Mouse (Mus musculus): ENCODE measurements around the gene Yes1. TPM values are rescaled to one million over a fixed set of nuclear protein-coding genes. Genes with fewer than 3 reads are reported as not detected.
"Not testable (repeated sequence)": the region's sequence is repeated elsewhere in the genome, so short reads cannot be mapped to it uniquely, and the experiment has no call there.

The Yes1 gene
- polyA plus RNA-seq, 1 experiment from 2014 or later = 35.7 TPM

DNA sequence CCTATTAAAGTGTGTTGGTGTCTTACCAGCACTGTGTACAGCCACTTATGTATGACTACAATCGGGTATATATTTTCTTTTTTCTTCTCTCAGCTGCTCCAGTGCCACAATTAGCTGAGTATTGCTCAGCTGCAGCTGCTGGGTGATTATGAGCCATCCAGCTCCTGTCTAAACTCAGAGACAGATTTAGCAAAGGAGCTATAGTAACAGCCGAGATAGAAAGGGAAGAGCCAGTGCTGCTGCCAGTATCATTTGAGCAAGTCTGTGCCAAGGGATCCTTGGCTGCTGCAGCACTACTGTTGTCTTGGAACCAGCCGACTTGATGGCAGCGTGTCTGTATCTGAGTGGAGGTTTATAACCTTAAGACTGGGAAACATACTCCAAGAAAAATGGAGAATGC lies 3.7 kb downstream of the Yes1 start:
- Histone ChIP-seq H3K9me3 (no peaks in the 10 kb centered on the region), H3K4me3 (no peak overlapping the region), H3K27me3 (no peaks in the 10 kb centered on the region), H3K4me1 (peaks cover 12% of the 10 kb centered on the region; the same call in 1 of the 2 replicates), H3K27ac (0 out of 2 replicates have a peak overlapping the region, but pooled peaks have one; percentile 1), H3K36me3 (no peaks in the 10 kb centered on the region), H3K4me2 (replicated peaks) (no peak overlapping the region), H3K9ac (peak overlapping the region; percentile 25; the same call in 1 of the 2 replicates)
- no peak for ATAC-seq (ENCODE audit: low FRiP score, low read depth)
- WGBS = 77% methylated on average over 4 of the region's 4 CpGs

GRCm38 (mm10) chr5:32616489-32616888 lies 5.5 kb downstream of the Yes1 start:
- not testable (repeated sequence) for ATAC-seq (ENCODE audit: low FRiP score, low read depth); H3K27me3 ChIP-seq; H3K4me2 ChIP-seq (replicated peaks); H3K9ac ChIP-seq; H3K36me3 ChIP-seq; H3K27ac ChIP-seq; H3K4me3 ChIP-seq; H3K9me3 ChIP-seq
- peaks cover 12% of the 10 kb centered on the region; the same call in 1 of the 2 replicates for H3K4me1 ChIP-seq
- WGBS = 90% methylated on average over 7 of the region's 7 CpGs

GRCm38 (mm10) chr5:32617851-32618250 lies 6.9 kb downstream of the Yes1 start:
- H3K4me2 ChIP-seq (replicated peaks) = no peak overlapping the region
- 90% methylated on average over 1 of the region's 1 CpGs for WGBS
- H3K4me1 ChIP-seq = peaks cover 6% of the 10 kb centered on the region; the same call in 1 of the 2 replicates
- no peak for ATAC-seq (ENCODE audit: low FRiP score, low read depth)
- H3K36me3 ChIP-seq = no peaks in the 10 kb centered on the region
- no peak overlapping the region for H3K27ac ChIP-seq
- H3K27me3 ChIP-seq = no peaks in the 10 kb centered on the region
- H3K9ac ChIP-seq = no peak overlapping the region
- no peak overlapping the region for H3K4me3 ChIP-seq
- H3K9me3 ChIP-seq = no peaks in the 10 kb centered on the region

GRCm38 (mm10) chr5:32623649-32624048 lies 12.7 kb downstream of the Yes1 start:
- Histone ChIP-seq H3K27ac (no peak overlapping the region), H3K9me3 (no peaks in the 10 kb centered on the region), H3K27me3 (no peaks in the 10 kb centered on the region), H3K4me2 (replicated peaks) (no peak overlapping the region), H3K4me1 (no peaks in the 10 kb centered on the region), H3K4me3 (no peak overlapping the region), H3K9ac (no peak overlapping the region), H3K36me3 (no peaks in the 10 kb centered on the region; the same call in 1 of the 2 replicates)
- no peak for ATAC-seq (ENCODE audit: low FRiP score, low read depth)

DNA sequence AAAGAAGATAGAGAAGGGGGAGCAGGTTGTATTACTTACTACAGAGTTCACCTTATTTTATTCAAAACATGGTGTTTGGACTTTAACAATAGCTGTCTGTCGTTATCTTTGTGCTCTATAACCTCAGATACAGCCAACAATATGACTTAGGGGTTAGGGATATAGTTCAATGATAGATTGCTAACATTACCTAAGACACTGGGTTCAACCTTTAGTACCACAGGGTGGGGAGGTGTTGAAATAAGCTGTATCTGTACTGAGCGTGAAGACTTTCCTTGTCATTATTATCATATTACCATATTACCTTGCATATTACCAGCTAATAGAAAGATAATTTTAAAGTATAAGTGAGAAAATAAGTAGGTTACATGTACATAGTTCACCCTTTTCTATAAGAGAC lies 13.8 kb downstream of the Yes1 start:
- no peaks in the 10 kb centered on the region for H3K9me3 ChIP-seq
- no peak overlapping the region for H3K27ac ChIP-seq
- ATAC-seq (ENCODE audit: low FRiP score, low read depth) = no peak
- H3K9ac ChIP-seq = no peak overlapping the region
- no peaks in the 10 kb centered on the region for H3K4me1 ChIP-seq
- no peak overlapping the region for H3K4me3 ChIP-seq
- no peaks in the 10 kb centered on the region; the same call in 1 of the 2 replicates for H3K36me3 ChIP-seq
- no peak overlapping the region for H3K4me2 ChIP-seq (replicated peaks)
- H3K27me3 ChIP-seq = no peaks in the 10 kb centered on the region
- 96% methylated on average over 2 of the region's 2 CpGs for WGBS

GRCm38 (mm10) chr5:32633185-32633584 lies 22.2 kb downstream of the Yes1 start:
- no peak for ATAC-seq (ENCODE audit: low FRiP score, low read depth)
- H3K27ac ChIP-seq = no peak overlapping the region
- no peaks in the 10 kb centered on the region for H3K4me1 ChIP-seq
- H3K27me3 ChIP-seq = no peaks in the 10 kb centered on the region
- H3K9me3 ChIP-seq = no peaks in the 10 kb centered on the region
- no peak overlapping the region for H3K4me2 ChIP-seq (replicated peaks)
- no peak overlapping the region for H3K9ac ChIP-seq
- H3K4me3 ChIP-seq = no peak overlapping the region
- H3K36me3 ChIP-seq = peaks cover 8% of the 10 kb centered on the region; the same call in 1 of the 2 replicates

GRCm38 (mm10) chr5:32657386-32657785 lies 46.4 kb downstream of the Yes1 start:
- Histone ChIP-seq H3K9ac (no peak overlapping the region), H3K27ac (no peak overlapping the region), H3K27me3 (no peaks in the 10 kb centered on the region), H3K9me3 (no peaks in the 10 kb centered on the region), H3K4me2 (replicated peaks) (no peak overlapping the region), H3K36me3 (peaks cover 36% of the 10 kb centered on the region), H3K4me3 (no peak overlapping the region), H3K4me1 (no peaks in the 10 kb centered on the region)
- 46% methylated on average over 1 of the region's 1 CpGs for WGBS
- ATAC-seq (ENCODE audit: low FRiP score, low read depth) = no peak

DNA sequence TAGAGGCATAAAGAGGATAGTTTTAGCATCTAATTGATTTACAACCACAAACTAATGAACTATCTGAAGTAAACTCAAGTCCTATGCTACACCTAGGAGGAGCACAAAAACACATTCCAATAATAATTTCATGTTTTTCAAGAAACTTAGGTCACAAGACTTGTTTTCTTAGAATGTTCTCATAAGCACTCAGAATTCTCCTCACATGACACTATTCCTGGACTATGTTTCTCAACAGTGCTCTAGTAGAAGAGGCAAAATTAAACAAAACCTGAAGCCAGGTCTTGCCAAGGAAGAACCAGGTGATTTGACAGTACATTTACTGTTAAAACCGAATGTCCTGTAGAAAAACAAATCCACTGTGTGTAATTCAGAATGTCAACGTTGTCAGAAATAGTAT lies 71.5 kb downstream of the Yes1 start:
- no peak for ATAC-seq (ENCODE audit: low FRiP score, low read depth)
- no peak overlapping the region for H3K4me2 ChIP-seq (replicated peaks)
- no peak overlapping the region for H3K4me3 ChIP-seq
- no peaks in the 10 kb centered on the region for H3K27me3 ChIP-seq
- 82% methylated on average over 2 of the region's 2 CpGs for WGBS
- no peak overlapping the region for H3K9ac ChIP-seq
- H3K4me1 ChIP-seq = no peaks in the 10 kb centered on the region
- H3K36me3 ChIP-seq = peaks cover 17% of the 10 kb centered on the region
- H3K9me3 ChIP-seq = no peaks in the 10 kb centered on the region
- no peak overlapping the region for H3K27ac ChIP-seq

- Histone ChIP-seq H3K9me3 (no peaks in the 10 kb centered on the region), H3K27me3 (no peaks in the 10 kb centered on the region), H3K9ac (no peak overlapping the region), H3K36me3 (no peaks in the 10 kb centered on the region), H3K4me2 (replicated peaks) (no peak overlapping the region), H3K27ac (no peak overlapping the region), H3K4me1 (no peaks in the 10 kb centered on the region), H3K4me3 (no peak overlapping the region)
- no peak for ATAC-seq (ENCODE audit: low FRiP score, low read depth)
- WGBS = 58% methylated on average over 2 of the region's 2 CpGs
These were observed 82.4 kb downstream of the Yes1 start for GRCm38 (mm10) chr5:32693411-32693810.

GRCm38 (mm10) chr5:32697208-32697867 lies 86.4 kb downstream of the Yes1 start:
- H3K9ac ChIP-seq = no peak overlapping the region
- no peaks in the 10 kb centered on the region for H3K4me1 ChIP-seq
- ATAC-seq (ENCODE audit: low FRiP score, low read depth) = no peak
- H3K4me3 ChIP-seq = no peak overlapping the region
- WGBS = 77% methylated on average over 5 of the region's 5 CpGs
- no peak overlapping the region for H3K4me2 ChIP-seq (replicated peaks)
- H3K9me3 ChIP-seq = no peaks in the 10 kb centered on the region
- H3K27ac ChIP-seq = no peak overlapping the region
- H3K27me3 ChIP-seq = no peaks in the 10 kb centered on the region
- H3K36me3 ChIP-seq = no peaks in the 10 kb centered on the region

DNA sequence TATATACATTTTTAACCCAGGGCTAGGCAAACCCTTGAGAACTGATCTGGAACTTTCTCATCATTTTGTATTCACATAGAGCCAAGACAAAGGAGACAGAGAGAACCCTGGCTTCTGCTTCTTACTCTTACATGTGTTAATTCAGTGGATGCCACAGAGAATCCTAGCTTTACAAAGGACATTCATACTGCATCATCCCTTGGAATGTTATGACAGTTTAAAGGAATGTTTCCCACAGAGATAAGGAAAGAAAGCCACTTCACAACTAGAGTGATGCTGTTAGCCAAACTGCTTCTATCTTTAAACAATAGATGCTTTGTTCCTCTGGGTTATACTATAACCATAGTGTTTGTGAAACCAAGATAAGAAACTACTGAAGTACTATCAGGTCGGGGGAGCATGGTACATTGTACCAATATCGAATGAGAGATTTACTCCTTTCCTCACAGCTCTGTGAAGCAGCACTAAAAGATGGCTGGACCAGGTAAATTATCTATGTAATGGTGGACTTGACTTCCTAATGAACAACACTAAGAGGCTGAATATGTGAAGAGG lies 95.3 kb downstream of the Yes1 start:
- 77% methylated on average over 2 of the region's 2 CpGs for WGBS

GRCm38 (mm10) chr5:32711485-32711884 lies 100.5 kb downstream of the Yes1 start:
- Histone ChIP-seq H3K4me3 (no peak overlapping the region), H3K4me2 (replicated peaks) (no peak overlapping the region), H3K4me1 (peaks cover 9% of the 10 kb centered on the region; the same call in 1 of the 2 replicates), H3K9me3 (no peaks in the 10 kb centered on the region), H3K27me3 (no peaks in the 10 kb centered on the region), H3K27ac (no peak overlapping the region), H3K36me3 (no peaks in the 10 kb centered on the region), H3K9ac (no peak overlapping the region)
- WGBS = 76% methylated on average over 5 of the region's 5 CpGs
- ATAC-seq (ENCODE audit: low FRiP score, low read depth) = no peak

More for the DNA sequence above, 95.3 kb downstream of the Yes1 start:
- no peak overlapping the region for H3K4me3 ChIP-seq
- no peak for ATAC-seq (ENCODE audit: low FRiP score, low read depth)
- H3K4me1 ChIP-seq = no peaks in the 10 kb centered on the region
- no peaks in the 10 kb centered on the region for H3K36me3 ChIP-seq
- H3K4me2 ChIP-seq (replicated peaks) = no peak overlapping the region
- no peak overlapping the region for H3K27ac ChIP-seq
- H3K9ac ChIP-seq = no peak overlapping the region
- H3K9me3 ChIP-seq = no peaks in the 10 kb centered on the region
- no peaks in the 10 kb centered on the region for H3K27me3 ChIP-seq

Measured in limb, embryonic 13.5 days (tissue).